Mouse (Mus musculus) heart, embryonic 16.5 days (tissue): ENCODE data around the gene Dip2c. TPM values are rescaled to one million over a fixed set of nuclear protein-coding genes. Genes with fewer than 3 reads are reported as not detected.

Experiments
- ATAC-seq: fragments of 200-750 bp; cut with Nextera tagmentation; replicated peaks from 2 replicates; pipeline ENCODE4 v1.8.0; 2017; ENCODE audit warnings: moderate number of reproducible peaks; ENCODE audit not compliant: insufficient read depth, low FRiP score; ENCODE audit errors: extremely low read depth
- H3K27ac ChIP-seq: fragments of 300-500 bp; sonication (generic); 2 replicates; pipeline ENCODE4 v1.5.1; 2014; ENCODE audit warnings: mild to moderate bottlenecking, low read length, control low read depth, moderate library complexity
- H3K27me3 ChIP-seq: fragments of 300-500 bp; sonication (generic); 2 replicates; pipeline ENCODE4 v1.6.1; 2014; ENCODE audit warnings: low read length, mixed read lengths; ENCODE audit not compliant: control insufficient read depth, insufficient read depth
- H3K36me3 ChIP-seq: fragments of 300-500 bp; sonication (generic); 2 replicates; pipeline ENCODE4 v1.6.1; 2014; ENCODE audit not compliant: control insufficient read depth, insufficient read depth
- H3K4me1 ChIP-seq: fragments of 300-500 bp; sonication (generic); 2 replicates; pipeline ENCODE4 v1.6.1; 2014; ENCODE audit warnings: low read length, mixed read lengths; ENCODE audit not compliant: control insufficient read depth, insufficient read depth
- H3K4me2 ChIP-seq: fragments of 300-500 bp; sonication (generic); 2 replicates; pipeline ENCODE4 v1.6.1; 2014; ENCODE audit warnings: low read depth, mild to moderate bottlenecking, control low read depth, low read length
- H3K4me3 ChIP-seq: fragments of 300-500 bp; sonication (generic); 2 replicates; pipeline ENCODE4 v1.5.1; 2014; ENCODE audit warnings: mild to moderate bottlenecking, control low read depth, low read length
- H3K9ac ChIP-seq: fragments of 300-500 bp; sonication (generic); 2 replicates; pipeline ENCODE4 v1.6.1; 2014; ENCODE audit warnings: low read length, control low read depth
- H3K9me3 ChIP-seq: fragments of 300-500 bp; sonication (generic); replicated peaks from 2 replicates; pipeline ENCODE4 v1.6.1; 2016; ENCODE audit warnings: low read length; ENCODE audit not compliant: control insufficient read depth
- WGBS: fragments of 180-500 bp; shearing (Covaris S2); extraction: QIAGEN DNeasy Blood & Tissue Kit; methylation state at CpG from one replicate; pipeline ENCODE4 v1.1.7; 2014; 5-methylcytosine and 5-hydroxymethylcytosine counted together
- polyA plus RNA-seq: library from polyadenylated mRNA; unstranded; fragments of >200 nt; fragmentation: Nextera tagmentation; extraction: Ambion mirVana; gene quantifications from 2 replicates; pipeline ENCODE4 v1.2.1, GENCODE M21; 2015

The Dip2c gene
- polyA plus RNA-seq, 1 experiment from 2014 or later: 5.6 TPM

GRCm38 (mm10) chr13:9390204-9390804 is 114.0 kb downstream of the Dip2c start:
- WGBS: 58% methylated on average over 5 of the region's 5 CpGs
- Histone ChIP-seq H3K36me3 (no peaks in the 10 kb centered on the region), H3K27ac (no peak overlapping the region), H3K9me3 (no peaks in the 10 kb centered on the region), H3K4me3 (no peak overlapping the region), H3K27me3 (no peaks in the 10 kb centered on the region), H3K4me2 (no peak overlapping the region), H3K4me1 (no peaks in the 10 kb centered on the region), H3K9ac (no peak overlapping the region)
- ATAC-seq: no peak

GRCm38 (mm10) chr13:9393470-9393869 is 117.1 kb downstream of the Dip2c start:
- 87% methylated on average over 3 of the region's 3 CpGs for WGBS
- Histone ChIP-seq H3K27ac (no peak overlapping the region), H3K9me3 (no peaks in the 10 kb centered on the region), H3K27me3 (no peaks in the 10 kb centered on the region), H3K36me3 (no peaks in the 10 kb centered on the region), H3K4me1 (no peaks in the 10 kb centered on the region), H3K4me3 (no peak overlapping the region), H3K9ac (no peak overlapping the region), H3K4me2 (no peak overlapping the region)
- no peak for ATAC-seq

- Histone ChIP-seq H3K4me3 (no peak overlapping the region), H3K9ac (no peak overlapping the region), H3K27me3 (no peaks in the 10 kb centered on the region), H3K9me3 (no peaks in the 10 kb centered on the region), H3K4me2 (no peak overlapping the region), H3K27ac (no peak overlapping the region), H3K4me1 (peaks cover 5% of the 10 kb centered on the region; the same call in 1 of the 2 replicates), H3K36me3 (no peaks in the 10 kb centered on the region)
- 61% methylated on average over 1 of the region's 1 CpGs for WGBS
- no peak for ATAC-seq
Observed at GRCm38 (mm10) chr13:9395286-9395685, 119.0 kb downstream of the Dip2c start.

- no peak for ATAC-seq
- 48% methylated on average over 1 of the region's 1 CpGs for WGBS
Observed at GRCm38 (mm10) chr13:9398846-9399245, 122.5 kb downstream of the Dip2c start.

GRCm38 (mm10) chr13:9405399-9405798 is 129.1 kb downstream of the Dip2c start:
- Histone ChIP-seq H3K4me1 (no peaks in the 10 kb centered on the region), H3K27me3 (no peaks in the 10 kb centered on the region), H3K27ac (no peak overlapping the region), H3K4me3 (no peak overlapping the region), H3K36me3 (no peaks in the 10 kb centered on the region), H3K4me2 (no peak overlapping the region), H3K9ac (no peak overlapping the region), H3K9me3 (peaks cover 6% of the 10 kb centered on the region; the same call in 1 of the 2 replicates)
- WGBS: 64% methylated on average over 1 of the region's 1 CpGs
- no peak; the same call in 1 of the 2 replicates for ATAC-seq

More at GRCm38 (mm10) chr13:9398846-9399245, 122.5 kb downstream of the Dip2c start:
- Histone ChIP-seq H3K4me3 (no peak overlapping the region), H3K9ac (no peak overlapping the region), H3K27ac (peak overlapping the region; percentile 6; the same call in 1 of the 2 replicates), H3K4me1 (peaks cover 5% of the 10 kb centered on the region; the same call in 1 of the 2 replicates), H3K4me2 (no peak overlapping the region), H3K9me3 (peaks cover 6% of the 10 kb centered on the region; the same call in 1 of the 2 replicates), H3K36me3 (no peaks in the 10 kb centered on the region), H3K27me3 (no peaks in the 10 kb centered on the region)

- no peak overlapping the region for H3K27ac ChIP-seq
- no peaks in the 10 kb centered on the region for H3K36me3 ChIP-seq
- no peak overlapping the region for H3K4me3 ChIP-seq
- WGBS: 94% methylated on average over 4 of the region's 4 CpGs
- H3K4me2 ChIP-seq: no peak overlapping the region
- H3K27me3 ChIP-seq: no peaks in the 10 kb centered on the region
- no peak for ATAC-seq
- H3K4me1 ChIP-seq: no peaks in the 10 kb centered on the region
- no peaks in the 10 kb centered on the region for H3K9me3 ChIP-seq
- no peak overlapping the region for H3K9ac ChIP-seq
Observed at GRCm38 (mm10) chr13:9408983-9409382, 132.7 kb downstream of the Dip2c start.

GRCm38 (mm10) chr13:9418441-9418840 is 142.1 kb downstream of the Dip2c start:
- WGBS: 94% methylated on average over 3 of the region's 3 CpGs
- Histone ChIP-seq H3K27me3 (no peaks in the 10 kb centered on the region), H3K27ac (no peak overlapping the region), H3K36me3 (no peaks in the 10 kb centered on the region), H3K9me3 (no peaks in the 10 kb centered on the region), H3K9ac (no peak overlapping the region), H3K4me1 (peaks cover 12% of the 10 kb centered on the region), H3K4me3 (no peak overlapping the region), H3K4me2 (no peak overlapping the region)
- no peak for ATAC-seq

GRCm38 (mm10) chr13:9419213-9419612 is 142.9 kb downstream of the Dip2c start:
- no peak overlapping the region for H3K27ac ChIP-seq
- no peaks in the 10 kb centered on the region for H3K27me3 ChIP-seq
- no peak overlapping the region for H3K4me3 ChIP-seq
- peaks cover 16% of the 10 kb centered on the region for H3K4me1 ChIP-seq
- H3K36me3 ChIP-seq: no peaks in the 10 kb centered on the region
- no peak for ATAC-seq
- H3K9me3 ChIP-seq: no peaks in the 10 kb centered on the region
- H3K9ac ChIP-seq: no peak overlapping the region
- H3K4me2 ChIP-seq: no peak overlapping the region

- no peak overlapping the region for H3K9ac ChIP-seq
- peaks cover 26% of the 10 kb centered on the region for H3K4me1 ChIP-seq
- no peaks in the 10 kb centered on the region for H3K27me3 ChIP-seq
- H3K4me3 ChIP-seq: no peak overlapping the region
- 91% methylated on average over 4 of the region's 4 CpGs for WGBS
- ATAC-seq: no peak
- no peaks in the 10 kb centered on the region for H3K9me3 ChIP-seq
- no peak overlapping the region for H3K4me2 ChIP-seq
- no peaks in the 10 kb centered on the region for H3K36me3 ChIP-seq
- H3K27ac ChIP-seq: no peak overlapping the region
Observed at GRCm38 (mm10) chr13:9421949-9422348, 145.6 kb downstream of the Dip2c start.
